Mouse (Mus musculus): ENCODE measurements around the gene Mboat2.

DNA sequence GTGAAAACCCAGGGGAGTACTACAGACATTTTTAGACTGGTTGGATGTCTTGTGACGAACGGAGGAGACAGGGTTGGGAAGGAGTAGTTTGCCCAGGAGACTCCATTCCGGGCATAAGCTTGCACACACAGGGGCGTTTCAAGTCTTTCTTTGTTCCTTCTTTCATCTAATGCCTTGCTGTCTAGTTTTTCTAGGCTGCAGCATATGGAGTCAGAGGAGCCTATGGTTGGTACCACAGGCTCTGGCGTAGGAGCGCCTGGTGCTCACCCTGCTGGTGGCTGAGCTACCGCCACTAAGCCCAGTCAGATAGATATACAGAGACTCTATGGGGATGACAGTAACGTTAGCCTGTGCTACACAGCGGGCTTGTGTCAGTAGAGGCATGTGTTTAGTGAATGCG is 42.0 kb downstream of the Mboat2 start:
- TF ChIP-seq GATA1 (IDR thresholded peaks at IDR 0.05; ENCODE audit: low read length): no peak
- TF ChIP-seq TAL1 (IDR thresholded peaks at IDR 0.05; ENCODE audit: low read length): no peak
